22 mouse cellular contexts compared by ENCODE assay signal in genomic region chr1:77244642-77245041, GRCm38 (mm10).
DNase-seq lines count a peak whose midpoint lies in the region; ATAC-seq lines count a peak whose summit lies in the region.
"Had no signal": no experiment of that assay in that cellular context is flagged by ENCODE, and none has a peak within 500 bp of the region (broad histone marks: within the 10 kb centered on the region; RNA-seq: fewer than 3 reads in every experiment).

No protein-coding gene starts in this region.

- no peak overlapping the region for H3K4me3 ChIP-seq in heart, embryonic 12.5 days
- no peak overlapping the region for H3K4me3 ChIP-seq in intestine, embryonic 16.5 days (ENCODE audit: low read length)
- H3K4me3 ChIP-seq in intestine, embryonic 15.5 days (replicated peaks) = no peak overlapping the region
- H3K4me3 ChIP-seq: embryonic facial prominence, embryonic 12.5 days; forebrain, embryonic 13.5 days; forebrain, embryonic 15.5 days had no signal

- peaks cover 14% of the 10 kb centered on the region for H3K4me1 ChIP-seq in heart, embryonic 12.5 days (replicated peaks)
- H3K4me1 ChIP-seq in intestine, embryonic 16.5 days (ENCODE audit: control insufficient read depth, insufficient read depth, low read length) = 0 out of 2 replicates have a peak, but pooled peaks cover 2% of the 10 kb centered on the region
- no peaks in the 10 kb centered on the region for H3K4me1 ChIP-seq in intestine, embryonic 15.5 days (replicated peaks)
- H3K4me1 ChIP-seq: embryonic facial prominence, embryonic 12.5 days; forebrain, embryonic 13.5 days; forebrain, embryonic 15.5 days had no signal

- peak; percentile 87 for DNase-seq in heart, adult 11 months
- no peak for DNase-seq in heart, postnatal 4 days
- no peak for DNase-seq in heart, postnatal 10 days
- no peak for DNase-seq in thymus, adult 18-20 months
- DNase-seq: adrenal gland, adult 2 months; adrenal gland, postnatal 10 days; adrenal gland, postnatal 25 days; B cell, adult 2 months; cerebellum, adult 11 months; cerebellum, adult 18-20 months; cerebellum, adult 8-10 months; cerebellum, adult 9-11 months; cerebellum, postnatal 14 days; cerebellum, postnatal 36 days; embryo, embryonic 11 days had no signal

- H3K9me3 ChIP-seq in heart, embryonic 12.5 days (replicated peaks) = no peaks in the 10 kb centered on the region
- H3K9me3 ChIP-seq in intestine, embryonic 16.5 days (ENCODE audit: control insufficient read depth, low read length) = no peaks in the 10 kb centered on the region
- no peaks in the 10 kb centered on the region for H3K9me3 ChIP-seq in intestine, embryonic 15.5 days
- H3K9me3 ChIP-seq: embryonic facial prominence, embryonic 12.5 days; forebrain, embryonic 13.5 days; forebrain, embryonic 15.5 days had no signal

- WGBS in heart, embryonic 12.5 days = 4% methylated on average over 2 of the region's 2 CpGs
- WGBS in intestine, embryonic 16.5 days = 34% methylated on average over 2 of the region's 2 CpGs
- 25% methylated on average over 2 of the region's 2 CpGs for WGBS in intestine, embryonic 15.5 days

- H3K9ac ChIP-seq in heart, embryonic 12.5 days = no peak overlapping the region
- H3K9ac ChIP-seq in intestine, embryonic 16.5 days (ENCODE audit: low read depth, low read length) = no peak overlapping the region
- H3K9ac ChIP-seq in intestine, embryonic 15.5 days = no peak overlapping the region
- H3K9ac ChIP-seq: embryonic facial prominence, embryonic 12.5 days; forebrain, embryonic 13.5 days; forebrain, embryonic 15.5 days had no signal

- no peak overlapping the region for H3K27ac ChIP-seq in heart, embryonic 12.5 days (ENCODE audit: poor library complexity, severe bottlenecking)
- no peak overlapping the region for H3K27ac ChIP-seq in intestine, embryonic 16.5 days (ENCODE audit: low read length)
- H3K27ac ChIP-seq in intestine, embryonic 15.5 days = no peak overlapping the region
- H3K27ac ChIP-seq: embryonic facial prominence, embryonic 12.5 days; forebrain, embryonic 13.5 days; forebrain, embryonic 15.5 days had no signal

- no peaks in the 10 kb centered on the region for H3K27me3 ChIP-seq in heart, embryonic 12.5 days (replicated peaks)
- no peaks in the 10 kb centered on the region for H3K27me3 ChIP-seq in intestine, embryonic 16.5 days (replicated peaks; ENCODE audit: control insufficient read depth, insufficient read depth, low read length)
- no peaks in the 10 kb centered on the region for H3K27me3 ChIP-seq in intestine, embryonic 15.5 days (replicated peaks)
- H3K27me3 ChIP-seq: embryonic facial prominence, embryonic 12.5 days; forebrain, embryonic 15.5 days had no signal

- H3K4me2 ChIP-seq in heart, embryonic 12.5 days = peak overlapping the region; percentile 14; the same call in 1 of the 2 replicates
- H3K4me2 ChIP-seq in intestine, embryonic 16.5 days (ENCODE audit: low read depth, low read length) = no peak overlapping the region
- no peak overlapping the region for H3K4me2 ChIP-seq in intestine, embryonic 15.5 days (replicated peaks)
- H3K4me2 ChIP-seq: embryonic facial prominence, embryonic 12.5 days; forebrain, embryonic 13.5 days; forebrain, embryonic 15.5 days had no signal

- intact Hi-C loops in heart, postnatal 10 days (cut with DNase I) = no loop called here

- ATAC-seq in heart, embryonic 12.5 days (ENCODE audit: insufficient number of reproducible peaks, low FRiP score) = no peak
- ATAC-seq in intestine, embryonic 16.5 days = peak; percentile 65
- ATAC-seq in intestine, embryonic 15.5 days = no peak
- ATAC-seq: CD4-positive, CD25-positive, alpha-beta regulatory T cell, adult 4 months; forebrain, embryonic 13.5 days; forebrain, embryonic 15.5 days had no signal

- H3K36me3 ChIP-seq in heart, embryonic 12.5 days = no peaks in the 10 kb centered on the region
- H3K36me3 ChIP-seq in intestine, embryonic 16.5 days (ENCODE audit: control insufficient read depth, insufficient read depth, low read length) = no peaks in the 10 kb centered on the region
- H3K36me3 ChIP-seq in intestine, embryonic 15.5 days = no peaks in the 10 kb centered on the region
- H3K36me3 ChIP-seq: embryonic facial prominence, embryonic 12.5 days; forebrain, embryonic 15.5 days had no signal
